Mouse (Mus musculus) kidney, adult 2 months (tissue): Measurements from ENCODE around the gene Tet3.

Source experiments
- CTCF ChIP-seq: fragments of 200-500 bp; conservative IDR thresholded peaks from 2 replicates; pipeline ENCODE4 v1.5.1; 2011; ENCODE audit warnings: low read depth, mild to moderate bottlenecking, control low read depth, low read length, moderate library complexity, mixed read lengths; ENCODE audit not compliant: insufficient read depth, insufficient read length
- POLR2A ChIP-seq: fragments of 200-500 bp; IDR thresholded peaks from one replicate; pipeline ENCODE4 v1.6.1; 2011; ENCODE audit warnings: low read depth, low read length, control low read depth

DNA sequence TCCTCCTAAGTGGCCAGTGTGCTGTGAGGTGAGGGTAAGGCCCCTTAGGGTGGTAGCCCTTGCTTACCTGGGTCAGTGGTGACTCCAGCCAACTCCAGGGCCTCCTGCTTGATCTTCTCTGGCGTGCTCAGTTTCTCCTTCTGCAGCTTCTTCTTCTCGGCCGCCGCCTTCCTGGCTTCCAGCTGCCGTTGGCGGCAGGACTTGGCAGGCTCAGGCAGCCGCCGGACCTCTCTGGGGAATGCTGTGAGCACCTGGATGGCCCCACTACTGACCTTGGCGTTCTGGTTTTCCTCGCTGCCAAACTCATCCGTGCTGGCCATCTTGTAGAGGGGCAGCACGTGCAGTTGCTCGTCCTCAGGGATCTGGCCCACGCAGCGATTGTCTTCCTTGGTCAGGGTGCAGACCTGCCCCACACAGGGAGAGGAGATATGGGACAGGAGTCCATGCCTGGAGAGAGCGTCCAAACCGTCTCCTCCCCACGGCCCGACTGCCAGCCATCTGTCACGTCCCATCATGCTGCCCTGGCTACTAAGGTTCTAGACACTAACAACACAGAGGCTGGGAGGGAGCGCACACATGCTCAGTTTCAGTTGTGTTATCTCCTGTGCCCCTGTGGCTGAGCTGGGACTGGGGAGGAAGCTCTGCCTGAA, 88.4 kb downstream of the Tet3 start:
- TF ChIP-seq POLR2A, result no peak
- TF ChIP-seq CTCF, result no peak
